Mouse (Mus musculus): ENCODE data around the gene Nfil3. TPM values are rescaled to one million over a fixed set of nuclear protein-coding genes. Genes with fewer than 3 reads are reported as not detected.

Gene Nfil3
- polyA plus RNA-seq, 1 experiment from 2014 or later, result 39.6 TPM

DNA sequence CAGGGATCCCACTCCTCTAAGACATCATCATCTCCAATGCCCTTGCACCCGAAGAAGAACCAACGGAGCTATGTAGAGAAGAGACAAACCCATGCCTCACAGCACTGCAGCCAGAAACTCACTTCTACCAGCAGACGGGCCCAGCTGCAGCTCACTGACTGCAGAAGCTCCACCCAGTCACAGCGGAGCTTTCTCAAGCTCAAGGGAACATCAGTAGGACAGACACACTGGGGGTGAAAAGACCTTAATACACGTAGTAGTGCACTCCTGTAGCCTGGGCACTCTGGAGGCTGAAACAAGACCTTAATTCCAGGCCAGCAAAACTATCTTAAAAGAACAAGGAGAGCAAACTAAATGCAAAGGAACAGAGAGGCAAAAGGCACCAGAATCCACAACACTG is 56.4 kb downstream of the Nfil3 start:
- Histone ChIP-seq H3K4me2 (replicated peaks) (no peak overlapping the region), H3K4me3 (no peak overlapping the region), H3K27me3 (no peaks in the 10 kb centered on the region), H3K27ac (no peak overlapping the region), H3K9me3 (replicated peaks) (no peaks in the 10 kb centered on the region), H3K4me1 (peaks cover 23% of the 10 kb centered on the region), H3K9ac (no peak overlapping the region), H3K36me3 (no peaks in the 10 kb centered on the region)
- ATAC-seq (ENCODE audit: low FRiP score), result no peak
- 71% methylated on average over 5 of the region's 5 CpGs for WGBS

DNA sequence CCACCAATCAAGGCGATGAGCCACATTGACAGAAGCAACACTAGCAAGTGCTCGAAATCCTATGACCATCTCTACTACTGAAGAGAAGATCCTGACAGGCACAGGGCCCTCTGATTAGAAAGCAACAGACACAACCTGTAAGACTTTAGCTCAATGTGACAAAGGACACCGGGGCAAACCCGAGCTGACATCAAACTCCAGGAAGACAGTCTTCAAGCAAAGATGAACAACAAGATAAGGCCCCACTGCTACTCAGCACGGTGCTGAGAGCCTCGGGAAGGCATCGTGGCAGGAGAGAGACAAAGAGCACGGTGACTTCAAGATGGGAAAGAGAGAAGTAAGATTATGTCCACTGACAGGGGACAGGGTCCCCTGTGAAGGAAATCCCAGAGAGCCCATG is 58.9 kb downstream of the Nfil3 start:
- H3K27me3 ChIP-seq, result no peaks in the 10 kb centered on the region
- H3K9me3 ChIP-seq (replicated peaks), result no peaks in the 10 kb centered on the region
- WGBS, result 82% methylated on average over 8 of the region's 8 CpGs
- no peak overlapping the region for H3K4me3 ChIP-seq
- no peaks in the 10 kb centered on the region for H3K36me3 ChIP-seq
- no peak overlapping the region for H3K4me2 ChIP-seq (replicated peaks)
- peaks cover 6% of the 10 kb centered on the region; the same call in 1 of the 2 replicates for H3K4me1 ChIP-seq
- no peak for ATAC-seq (ENCODE audit: low FRiP score)
- no peak overlapping the region for H3K9ac ChIP-seq
- no peak overlapping the region for H3K27ac ChIP-seq

DNA sequence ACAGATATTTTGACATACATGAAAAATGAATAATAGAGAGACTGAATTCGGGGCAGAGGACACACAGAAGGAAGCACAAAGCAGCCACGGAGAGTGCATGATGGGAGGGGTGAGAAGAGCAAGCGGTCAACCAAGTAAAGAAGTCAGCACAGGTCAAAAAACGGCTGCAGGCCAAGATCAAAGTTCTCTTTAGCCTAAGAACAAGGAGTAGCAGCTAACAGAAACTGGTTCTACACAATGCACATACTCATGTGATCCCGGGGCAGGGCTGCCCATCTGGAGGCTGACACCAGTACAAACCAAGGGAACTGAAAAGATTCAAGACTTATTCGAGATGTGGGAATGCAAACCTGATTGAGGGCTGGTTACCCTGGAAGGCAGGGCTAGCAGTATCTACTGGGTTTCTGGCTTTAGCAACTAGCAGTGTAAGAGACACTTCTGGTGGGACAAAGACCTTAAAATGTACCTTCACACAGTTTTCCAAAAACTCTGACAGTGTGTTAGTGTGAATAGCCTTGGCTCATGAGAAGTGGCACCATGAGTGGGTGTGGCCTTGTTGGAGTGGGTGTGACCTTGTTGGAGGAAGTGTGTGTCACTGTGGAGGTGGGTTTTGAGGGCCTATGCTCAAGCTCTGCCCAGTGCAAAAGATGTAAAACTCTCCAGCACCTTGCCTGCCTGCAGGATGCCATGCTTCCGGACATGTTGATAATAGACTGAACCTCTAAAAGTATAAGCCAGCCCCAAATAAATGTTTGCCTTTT is 59.6 kb downstream of the Nfil3 start:
- ATAC-seq (ENCODE audit: low FRiP score), result no peak
- H3K27me3 ChIP-seq, result no peaks in the 10 kb centered on the region
- peaks cover 9% of the 10 kb centered on the region for H3K4me1 ChIP-seq
- no peaks in the 10 kb centered on the region for H3K9me3 ChIP-seq (replicated peaks)
- H3K9ac ChIP-seq, result no peak overlapping the region
- no peak overlapping the region for H3K4me2 ChIP-seq (replicated peaks)
- no peaks in the 10 kb centered on the region for H3K36me3 ChIP-seq
- H3K27ac ChIP-seq, result no peak overlapping the region
- no peak overlapping the region for H3K4me3 ChIP-seq
- WGBS, result 76% methylated on average over 7 of the region's 7 CpGs

DNA sequence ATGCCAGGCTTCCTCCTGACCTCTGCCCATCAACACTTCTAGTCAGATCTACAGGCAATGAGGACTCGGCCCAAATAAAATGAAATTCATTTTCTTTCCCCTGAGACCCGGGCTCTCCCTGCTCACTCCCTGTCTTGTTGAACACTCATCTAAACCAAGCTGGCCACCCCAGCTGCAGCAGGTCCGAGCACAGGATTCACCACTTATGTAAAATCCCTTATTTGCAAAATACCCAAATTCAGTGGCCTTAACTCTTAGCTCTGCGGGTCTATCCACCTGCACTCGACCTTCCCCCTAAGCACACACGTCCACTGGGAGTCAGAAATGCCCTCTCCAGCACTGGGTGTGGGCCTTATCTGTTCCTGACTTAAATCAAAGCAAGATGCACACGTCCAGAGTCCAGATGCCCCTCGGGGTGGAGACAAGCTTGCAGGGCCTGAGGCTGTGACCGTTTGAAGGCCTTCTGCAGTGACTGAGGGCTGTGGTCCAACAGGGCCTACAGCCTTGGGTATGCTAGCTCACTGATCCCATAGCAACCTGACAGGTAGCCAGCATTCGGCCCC is 61.0 kb downstream of the Nfil3 start:
- Histone ChIP-seq H3K4me1 (peaks cover 10% of the 10 kb centered on the region), H3K9ac (no peak overlapping the region), H3K27ac (no peak overlapping the region), H3K27me3 (no peaks in the 10 kb centered on the region), H3K36me3 (no peaks in the 10 kb centered on the region), H3K9me3 (replicated peaks) (no peaks in the 10 kb centered on the region), H3K4me2 (replicated peaks) (no peak overlapping the region), H3K4me3 (no peak overlapping the region)
- ATAC-seq (ENCODE audit: low FRiP score), result no peak
- WGBS, result 80% methylated on average over 10 of the region's 10 CpGs

DNA sequence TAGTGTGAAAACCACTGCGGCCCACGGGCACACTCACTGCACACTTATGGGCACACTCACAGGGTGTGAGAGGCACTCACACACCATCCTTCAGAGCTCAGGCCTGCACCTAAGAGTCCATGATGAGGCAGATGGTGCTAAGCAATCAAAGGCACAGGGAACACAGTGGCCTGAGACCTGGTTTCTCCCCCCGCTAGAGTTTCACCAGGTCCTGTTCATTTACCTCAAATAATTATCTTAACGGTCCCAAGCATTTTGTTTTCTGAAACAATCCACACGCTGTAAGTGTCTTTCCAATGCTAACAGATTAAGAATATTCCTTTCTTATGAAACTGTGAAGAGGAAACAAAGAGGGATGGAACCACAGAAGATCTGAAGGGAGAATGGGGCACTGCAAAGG is 62.5 kb downstream of the Nfil3 start:
- Histone ChIP-seq H3K9ac (no peak overlapping the region), H3K36me3 (no peaks in the 10 kb centered on the region), H3K9me3 (replicated peaks) (no peaks in the 10 kb centered on the region), H3K27ac (no peak overlapping the region), H3K4me2 (replicated peaks) (no peak overlapping the region), H3K4me1 (peaks cover 16% of the 10 kb centered on the region), H3K27me3 (no peaks in the 10 kb centered on the region), H3K4me3 (no peak overlapping the region)
- WGBS, result 91% methylated on average over 5 of the region's 5 CpGs
- ATAC-seq (ENCODE audit: low FRiP score), result no peak

Other genes starting within 250 kb of the Nfil3 start
- 47.7 and 50.6 TPM in 2 replicates for gene Auh, start 51.4 kb downstream of the Nfil3 start, polyA plus RNA-seq (2016; fragmentation: Nextera tagmentation; extraction: Ambion mirVana)

Data from hindbrain, embryonic 12.5 days (tissue).